In the genomic region with DNA sequence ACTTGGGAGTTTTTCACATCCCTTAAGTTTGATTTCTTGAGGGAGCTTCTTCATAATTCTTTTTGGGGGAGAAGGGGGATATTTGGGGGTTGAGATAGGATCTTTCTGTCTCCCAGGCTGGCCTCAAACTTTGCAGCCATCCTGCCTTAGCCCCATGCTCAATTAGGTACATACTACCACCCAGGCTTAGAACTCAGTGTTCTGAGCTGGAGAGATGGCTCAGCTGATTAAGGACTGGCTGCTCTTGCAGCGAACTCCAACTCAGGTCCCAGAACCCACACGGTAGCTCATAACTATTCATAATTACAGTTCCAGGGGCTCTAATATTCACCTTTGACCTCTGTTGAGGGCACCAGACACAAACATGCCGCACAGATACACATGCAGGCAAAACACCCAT, we compare ENCODE assay signal across 1 mouse cellular context.
TF ChIP-seq lines count a peak whose summit lies in the region.

No protein-coding gene starts in this region.

TF ChIP-seq in CH12.LX, 34 proteins besides CTCF, POLR2A, EP300 and RAD21:
- no peak for TF ChIP-seq ZNF384 (IDR thresholded peaks at IDR 0.05; ENCODE audit: low read depth, low read length)
- no peak for TF ChIP-seq ETS1 (conservative IDR thresholded peaks at IDR 0.05; ENCODE audit: low read depth, low read length)
- TF ChIP-seq ELF1 (IDR thresholded peaks at IDR 0.05; ENCODE audit: low read depth, low read length) = no peak
- TF ChIP-seq JUND (conservative IDR thresholded peaks at IDR 0.05; ENCODE audit: low read depth, low read length) = no peak
- no peak for TF ChIP-seq MAZ (IDR thresholded peaks at IDR 0.05; ENCODE audit: low read depth, low read length)
- no peak for TF ChIP-seq MYC (IDR thresholded peaks at IDR 0.05; ENCODE audit: low read depth, low read length)
- no peak for TF ChIP-seq GABPA (IDR thresholded peaks at IDR 0.05; ENCODE audit: insufficient replicate concordance, low read depth, low read length)
- TF ChIP-seq MXI1 (IDR thresholded peaks at IDR 0.05; ENCODE audit: low read depth, low read length) = no peak
- no peak for TF ChIP-seq SMC3 (IDR thresholded peaks at IDR 0.05; ENCODE audit: low read depth, low read length)
- no peak for TF ChIP-seq USF1 (IDR thresholded peaks at IDR 0.05; ENCODE audit: low read depth, low read length)
- no peak for TF ChIP-seq SIN3A (IDR thresholded peaks at IDR 0.05; ENCODE audit: low read length)
- TF ChIP-seq E2F4 (IDR thresholded peaks at IDR 0.05; ENCODE audit: insufficient replicate concordance, low read depth, low read length) = no peak
- TF ChIP-seq NRF1 (IDR thresholded peaks at IDR 0.05; ENCODE audit: low read depth, low read length) = no peak
- TF ChIP-seq IRF4 (IDR thresholded peaks at IDR 0.05; ENCODE audit: low read depth, low read length) = no peak
- TF ChIP-seq POLR2AphosphoS2 (IDR thresholded peaks at IDR 0.05; ENCODE audit: low read depth, low read length) = no peak
- no peak for TF ChIP-seq USF2 (conservative IDR thresholded peaks at IDR 0.05; ENCODE audit: low read depth, low read length)
- no peak for TF ChIP-seq TCF12 (IDR thresholded peaks at IDR 0.05; ENCODE audit: low read depth, low read length)
- no peak for TF ChIP-seq NELFE (IDR thresholded peaks at IDR 0.05; ENCODE audit: low read depth, low read length)
- no peak for TF ChIP-seq ZC3H11A (IDR thresholded peaks at IDR 0.05; ENCODE audit: low read depth, low read length)
TF ChIP-seq in CH12.LX: peak in this region for 0.
